Mouse (Mus musculus) ES-E14 (cell line): ENCODE results near the gene Hoxd11. TPM values are rescaled to one million over a fixed set of nuclear protein-coding genes. Genes with fewer than 3 reads are reported as not detected.
A peak's percentile ranks its signal among the peaks of the same experiment; 100 is the strongest.

Source experiments
- DNase-seq: peaks from one replicate; pipeline ENCODE4 v3.0.0-alpha.2; 2013; ENCODE audit warnings: low read depth, low spot score
- H3K27ac ChIP-seq: 2 replicates; pipeline ENCODE4 v1.5.1; 2012; ENCODE audit warnings: low read depth, mild to moderate bottlenecking, low read length, moderate library complexity, mixed read lengths; ENCODE audit not compliant: poor library complexity, insufficient read depth, severe bottlenecking
- H3K36me3 ChIP-seq: 2 replicates; pipeline ENCODE4 v1.6.1; 2012; ENCODE audit warnings: mild to moderate bottlenecking, low read length, moderate library complexity, mixed read lengths; ENCODE audit not compliant: control insufficient read depth, poor library complexity, insufficient read depth, severe bottlenecking
- H3K4me1 ChIP-seq, 2 experiments: fragments of 150-350 bp in 1 of 2; sonication (generic) in 1 of 2; 2 replicates each; pipeline ENCODE4 v1.6.1; 2012; ENCODE audit warnings: low read length in 2 of 2, mild to moderate bottlenecking in 1 of 2, mixed read lengths in 1 of 2; ENCODE audit not compliant: control insufficient read depth in 2 of 2, insufficient read depth in 2 of 2, poor library complexity in 1 of 2
- H3K4me3 ChIP-seq, 2 experiments: fragments of 150-350 bp in 1 of 2; sonication (generic) in 1 of 2; 2 replicates each; pipeline ENCODE4 v1.5.1; 2012; ENCODE audit warnings: low read length in 2 of 2, low read depth in 1 of 2, mild to moderate bottlenecking in 1 of 2, mixed read lengths in 1 of 2; ENCODE audit not compliant: insufficient read depth in 1 of 2, poor library complexity in 1 of 2, severe bottlenecking in 1 of 2
- H3K9ac ChIP-seq: 2 replicates; pipeline ENCODE4 v1.6.1; 2012; ENCODE audit warnings: low read depth, mild to moderate bottlenecking, low read length, mixed read lengths; ENCODE audit not compliant: poor library complexity, insufficient read depth, severe bottlenecking
- H3K9me3 ChIP-seq: fragments of 150-350 bp; sonication (generic); 2 replicates; pipeline ENCODE4 v1.6.1; 2012; ENCODE audit warnings: low read depth, mild to moderate bottlenecking, low read length; ENCODE audit not compliant: control insufficient read depth, insufficient read depth
- CHD2 ChIP-seq: IDR thresholded peaks from 2 replicates; pipeline ENCODE4 v1.6.1; 2014; ENCODE audit warnings: mild to moderate bottlenecking, low read depth, low read length, inconsistent platforms
- HCFC1 ChIP-seq: IDR thresholded peaks from 2 replicates; pipeline ENCODE4 v1.6.1; 2012; ENCODE audit warnings: low read length, inconsistent platforms, borderline replicate concordance; ENCODE audit not compliant: insufficient read depth
- MAFK ChIP-seq: IDR thresholded peaks from 2 replicates; pipeline ENCODE4 v1.6.1; 2014; ENCODE audit warnings: mild to moderate bottlenecking, low read depth, low read length, inconsistent platforms; ENCODE audit not compliant: insufficient read depth
- ZC3H11A ChIP-seq: IDR thresholded peaks from 2 replicates; pipeline ENCODE4 v1.6.1; 2012; ENCODE audit warnings: low read depth, mild to moderate bottlenecking, inconsistent platforms, low read length, borderline replicate concordance
- ZNF384 ChIP-seq: IDR thresholded peaks from 2 replicates; pipeline ENCODE4 v1.6.1; 2012; ENCODE audit warnings: low read depth, low read length, inconsistent platforms
- in situ Hi-C, 2 experiments: fragments of 600-800 bp; cut with MboI; formaldehyde crosslinking; loops; one replicate each; pipeline ENCODE4 v1.15.1; 2025; ENCODE audit warnings: low sequenced_read_pairs in 2 of 2, inconsistent platforms in 1 of 2; ENCODE audit not compliant: unreplicated experiment in 2 of 2
- total RNA-seq: library from RNA; depleted of rRNA; stranded (reverse); fragments of 300-350 nt; gene quantifications from 2 replicates; pipeline ENCODE4 v1.2.3, GENCODE M21; 2012

The Hoxd11 gene
- total RNA-seq, 1 experiment = 0.18 TPM

- no peak overlapping the region for H3K4me3 ChIP-seq
- H3K9ac ChIP-seq = no peak overlapping the region
- peaks cover 0 to 2% of the 10 kb centered on the region in 2 experiments; a peak in 1 of 4 replicates for H3K4me1 ChIP-seq
- no peaks in the 10 kb centered on the region for H3K36me3 ChIP-seq
- DNase-seq = no peak
- in situ Hi-C loops = loop anchor here (10.0 to 25.0 kb wide), 4 partner anchors 341 to 874 kb away; no protein-coding TSS in a partner anchor
- no peak for TF ChIP-seq ZNF384
- TF ChIP-seq HCFC1 = no peak
- TF ChIP-seq CHD2 = no peak
- TF ChIP-seq MAFK = no peak
- TF ChIP-seq ZC3H11A = no peak
- H3K9me3 ChIP-seq = no peaks in the 10 kb centered on the region
- no peak overlapping the region for H3K27ac ChIP-seq
These were observed 34.1 kb downstream of the Hoxd11 start for GRCm38 (mm10) chr2:74713239-74714150.

- H3K9me3 ChIP-seq = no peaks in the 10 kb centered on the region
- H3K4me1 ChIP-seq = peaks cover 0 to 2% of the 10 kb centered on the region in 2 experiments; a peak in 1 of 4 replicates
- H3K36me3 ChIP-seq = no peaks in the 10 kb centered on the region
- TF ChIP-seq ZNF384 = no peak
- no peak for TF ChIP-seq MAFK
- TF ChIP-seq HCFC1 = no peak
- no peak for TF ChIP-seq ZC3H11A
- no peak for TF ChIP-seq CHD2
- in situ Hi-C loops = loop anchor here (10.0 to 25.0 kb wide), 4 partner anchors 341 to 873 kb away; no protein-coding TSS in a partner anchor
- DNase-seq = no peak
- no peak overlapping the region for H3K27ac ChIP-seq
- no peak overlapping the region for H3K4me3 ChIP-seq
- no peak overlapping the region for H3K9ac ChIP-seq
These were observed 34.9 kb downstream of the Hoxd11 start for GRCm38 (mm10) chr2:74714156-74714789.

GRCm38 (mm10) chr2:74714881-74715280 is 35.5 kb downstream of the Hoxd11 start:
- no peak overlapping the region for H3K9ac ChIP-seq
- no peak for DNase-seq

GRCm38 (mm10) chr2:74715504-74716241 is 36.3 kb downstream of the Hoxd11 start:
- TF ChIP-seq ZC3H11A (peak; percentile 92), MAFK (no peak)
- Histone ChIP-seq H3K4me3 (peak overlapping the region; percentile 28 to 58; a peak in 3 of 4 replicates), H3K27ac (no peak overlapping the region), H3K36me3 (no peaks in the 10 kb centered on the region), H3K9me3 (no peaks in the 10 kb centered on the region), H3K4me1 (peaks cover 0 to 8% of the 10 kb centered on the region in 2 experiments; a peak in 1 of 4 replicates), H3K9ac (no peak overlapping the region)
- peak; percentile 82 for DNase-seq
- in situ Hi-C loops = loop anchor here (10.0 to 25.0 kb wide), 4 partner anchors 339 to 872 kb away; no protein-coding TSS in a partner anchor

More at GRCm38 (mm10) chr2:74714881-74715280, 35.5 kb downstream of the Hoxd11 start:
- in situ Hi-C loops = loop anchor here (10.0 to 25.0 kb wide), 4 partner anchors 340 to 872 kb away; no protein-coding TSS in a partner anchor
- H3K4me1 ChIP-seq = peaks cover 0 to 6% of the 10 kb centered on the region in 2 experiments; a peak in 1 of 4 replicates
- H3K4me3 ChIP-seq = no peak overlapping the region
- no peaks in the 10 kb centered on the region for H3K36me3 ChIP-seq
- H3K27ac ChIP-seq = no peak overlapping the region
- TF ChIP-seq CHD2 (no peak), ZC3H11A (no peak), HCFC1 (no peak), ZNF384 (no peak), MAFK (no peak)
- no peaks in the 10 kb centered on the region for H3K9me3 ChIP-seq
